Mouse (Mus musculus) heart, adult 2 months (tissue): ENCODE measurements around the gene Armc9.

Experiments used
- CTCF ChIP-seq: fragments of 200-600 bp; IDR thresholded peaks from 2 replicates; pipeline ENCODE4 v1.8.1; 2022; ENCODE audit warnings: antibody characterized with exemption, mild to moderate bottlenecking, moderate library complexity
- EP300 ChIP-seq: fragments of 200-500 bp; IDR thresholded peaks from 2 replicates; pipeline ENCODE4 v1.6.1; 2011; ENCODE audit warnings: low read depth, low read length, control low read depth; ENCODE audit not compliant: insufficient read depth
- POLR2A ChIP-seq: fragments of 200-500 bp; IDR thresholded peaks from 2 replicates; pipeline ENCODE4 v1.6.1; 2011; ENCODE audit warnings: mild to moderate bottlenecking, low read depth, low read length, control low read depth; ENCODE audit not compliant: insufficient read depth

DNA sequence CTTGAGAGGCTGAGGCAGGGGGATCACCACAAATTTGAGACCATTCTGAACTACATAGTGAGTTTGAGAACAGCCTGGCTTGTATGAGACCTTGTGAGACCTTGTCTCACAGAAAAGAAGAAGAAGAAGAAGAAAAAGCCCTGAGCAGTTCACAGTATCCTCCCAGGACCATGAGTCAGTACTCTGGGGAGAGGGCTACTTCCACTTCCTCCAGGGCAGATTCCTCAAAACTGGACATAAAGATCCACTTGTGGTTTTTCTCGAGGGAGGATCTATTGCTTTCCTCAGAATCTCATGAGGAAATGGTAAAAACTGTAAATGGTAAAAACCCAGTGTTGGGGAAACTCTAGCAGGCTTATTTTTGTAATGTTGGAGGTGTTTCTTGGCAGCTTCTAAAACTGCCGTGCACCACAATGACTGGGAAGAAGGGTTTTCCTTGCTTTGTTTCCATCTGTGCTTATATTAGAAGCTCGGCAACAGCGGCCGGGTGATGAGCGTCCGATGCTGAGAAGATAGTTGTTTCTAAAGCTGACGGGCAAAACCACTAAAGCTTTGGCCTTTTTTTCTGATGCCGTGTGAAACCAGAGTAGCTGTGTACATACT, 48.1 kb downstream of the Armc9 start:
- no peak for TF ChIP-seq POLR2A
- no peak for TF ChIP-seq CTCF
- TF ChIP-seq EP300: no peak
